Mouse (Mus musculus) MEL (cell line): ENCODE data around the gene Kcnb1. TPM values are rescaled to one million over a fixed set of nuclear protein-coding genes. Genes with fewer than 3 reads are reported as not detected.

ENCODE experiments used
- DNase-seq: peaks from one replicate; pipeline ENCODE4 v3.0.0; 2011; ENCODE audit warnings: low read depth, low spot score
- H3K27ac ChIP-seq: 2 replicates; pipeline ENCODE4 v1.5.1; 2012; ENCODE audit warnings: low read depth, mild to moderate bottlenecking, control low read depth, low read length, moderate library complexity; ENCODE audit not compliant: control insufficient read depth
- H3K27me3 ChIP-seq, 2 experiments: fragments of 150-350 bp in 1 of 2; sonication (generic) in 1 of 2; 2 replicates each; pipeline ENCODE4 v1.6.1; 2012; ENCODE audit warnings: low read length in 2 of 2, mild to moderate bottlenecking in 2 of 2, improper control_type of control experiment in 1 of 2, moderate library complexity in 1 of 2; ENCODE audit not compliant: insufficient read depth in 2 of 2, control insufficient read depth in 1 of 2
- H3K36me3 ChIP-seq, 2 experiments: 2 replicates each; pipeline ENCODE4 v1.6.1; 2012 to 2014; ENCODE audit warnings: low read length in 2 of 2, improper control_type of control experiment in 1 of 2, inconsistent platforms in 1 of 2, mild to moderate bottlenecking in 1 of 2; ENCODE audit not compliant: insufficient read depth in 2 of 2, control insufficient read depth in 1 of 2
- H3K4me1 ChIP-seq, 2 experiments: fragments of 150-350 bp in 1 of 2; sonication (generic) in 1 of 2; 2 replicates each; pipeline ENCODE4 v1.6.1; 2012; ENCODE audit warnings: low read length in 2 of 2, improper control_type of control experiment in 1 of 2, mild to moderate bottlenecking in 1 of 2; ENCODE audit not compliant: insufficient read depth in 2 of 2, control insufficient read depth in 1 of 2
- H3K4me3 ChIP-seq, 2 experiments: fragments of 150-350 bp in 1 of 2; sonication (generic) in 1 of 2; 2 replicates each; pipeline ENCODE4 v1.5.1; 2012; ENCODE audit warnings: low read depth in 2 of 2, low read length in 2 of 2, mild to moderate bottlenecking in 2 of 2, moderate library complexity in 2 of 2, control low read depth in 1 of 2, improper control_type of control experiment in 1 of 2; ENCODE audit not compliant: control insufficient read depth in 1 of 2, insufficient read depth in 1 of 2
- H3K79me2 ChIP-seq: 2 replicates; pipeline ENCODE4 v1.6.1; 2012; ENCODE audit warnings: mild to moderate bottlenecking, low read length, moderate library complexity; ENCODE audit not compliant: control insufficient read depth, poor library complexity, insufficient read depth
- H3K9ac ChIP-seq: 2 replicates; pipeline ENCODE4 v1.6.1; 2012; ENCODE audit warnings: low read depth, mild to moderate bottlenecking, control low read depth, low read length, moderate library complexity; ENCODE audit not compliant: control insufficient read depth, poor library complexity, severe bottlenecking
- H3K9me3 ChIP-seq: fragments of 150-350 bp; sonication (generic); replicated peaks from 2 replicates; pipeline ENCODE4 v1.6.1; 2012; ENCODE audit warnings: mild to moderate bottlenecking, low read length, improper control_type of control experiment, moderate library complexity; ENCODE audit not compliant: insufficient read depth
- BHLHE40 ChIP-seq: IDR thresholded peaks from 2 replicates; pipeline ENCODE4 v1.6.1; 2012; ENCODE audit warnings: low read depth, mild to moderate bottlenecking, inconsistent platforms, low read length, improper control_type of control experiment, borderline replicate concordance
- CHD2 ChIP-seq: IDR thresholded peaks from 2 replicates; pipeline ENCODE4 v1.6.1; 2011; ENCODE audit warnings: low read length, improper control_type of control experiment
- CTCF ChIP-seq, 3 experiments: IDR thresholded peaks in 2 of 3; conservative IDR thresholded peaks in 1 of 3; 2 replicates each; pipeline ENCODE4 v1.5.1; 2011 to 2012; ENCODE audit warnings: low read length in 3 of 3, low read depth in 2 of 3, mild to moderate bottlenecking in 2 of 3, improper control_type of control experiment in 1 of 3, inconsistent platforms in 1 of 3, mixed read lengths in 1 of 3, moderate library complexity in 1 of 3; ENCODE audit not compliant: control insufficient read depth in 1 of 3, insufficient read depth in 1 of 3, poor library complexity in 1 of 3, severe bottlenecking in 1 of 3
- E2F4 ChIP-seq: IDR thresholded peaks from 2 replicates; pipeline ENCODE4 v1.6.1; 2011; ENCODE audit warnings: low read depth, low read length, improper control_type of control experiment, borderline replicate concordance
- ELF1 ChIP-seq: IDR thresholded peaks from 2 replicates; pipeline ENCODE4 v1.6.1; 2014; ENCODE audit warnings: low read depth, mild to moderate bottlenecking, inconsistent platforms, low read length, improper control_type of control experiment, moderate library complexity
- EP300 ChIP-seq, 2 experiments: IDR thresholded peaks; 2 replicates each; pipeline ENCODE4 v1.6.1; 2011; ENCODE audit warnings: improper control_type of control experiment in 2 of 2, low read length in 2 of 2, low read depth in 1 of 2, mild to moderate bottlenecking in 1 of 2
- GABPA ChIP-seq: IDR thresholded peaks from 2 replicates; pipeline ENCODE4 v1.6.1; 2012; ENCODE audit warnings: low read depth, mild to moderate bottlenecking, inconsistent platforms, low read length, improper control_type of control experiment, moderate library complexity
- GATA1 ChIP-seq: IDR thresholded peaks from 2 replicates; pipeline ENCODE4 v1.6.1; 2011; ENCODE audit warnings: low read depth, low read length, improper control_type of control experiment
- KAT2A ChIP-seq: conservative IDR thresholded peaks from 2 replicates; pipeline ENCODE4 v1.6.1; 2012; ENCODE audit warnings: low read depth, low read length, improper control_type of control experiment, inconsistent platforms
- MAFK ChIP-seq: IDR thresholded peaks from 2 replicates; pipeline ENCODE4 v1.6.1; 2011; ENCODE audit warnings: low read depth, mild to moderate bottlenecking, low read length, improper control_type of control experiment, borderline replicate concordance
- MAX ChIP-seq: IDR thresholded peaks from 2 replicates; pipeline ENCODE4 v1.6.1; 2011; ENCODE audit warnings: low read length, improper control_type of control experiment
- NRF1 ChIP-seq: IDR thresholded peaks from 2 replicates; pipeline ENCODE4 v1.6.1; 2014; ENCODE audit warnings: low read depth, mild to moderate bottlenecking, inconsistent platforms, low read length, improper control_type of control experiment, moderate library complexity; ENCODE audit not compliant: poor library complexity, insufficient read depth, severe bottlenecking
- POLR2A ChIP-seq, 2 experiments: IDR thresholded peaks; 2 replicates each; pipeline ENCODE4 v1.6.1; 2011 to 2012; ENCODE audit warnings: low read length in 2 of 2, mild to moderate bottlenecking in 2 of 2, control low read depth in 1 of 2, improper control_type of control experiment in 1 of 2, low read depth in 1 of 2, moderate library complexity in 1 of 2; ENCODE audit not compliant: control insufficient read depth in 1 of 2, insufficient read depth in 1 of 2, poor library complexity in 1 of 2
- POLR2AphosphoS2 ChIP-seq: IDR thresholded peaks from 2 replicates; pipeline ENCODE4 v1.6.1; 2011; ENCODE audit warnings: low read length, improper control_type of control experiment
- RCOR1 ChIP-seq: IDR thresholded peaks from 2 replicates; pipeline ENCODE4 v1.6.1; 2012; ENCODE audit warnings: low read depth, mild to moderate bottlenecking, inconsistent platforms, low read length, improper control_type of control experiment
- SIN3A ChIP-seq: IDR thresholded peaks from 2 replicates; pipeline ENCODE4 v1.6.1; 2012; ENCODE audit warnings: low read length, improper control_type of control experiment, inconsistent platforms
- SMC3 ChIP-seq: IDR thresholded peaks from 2 replicates; pipeline ENCODE4 v1.6.1; 2011; ENCODE audit warnings: low read depth, low read length, improper control_type of control experiment
- TAL1 ChIP-seq: IDR thresholded peaks from 2 replicates; pipeline ENCODE4 v1.6.1; 2012; ENCODE audit warnings: mild to moderate bottlenecking, inconsistent platforms, low read length, moderate library complexity, mixed read lengths
- TCF12 ChIP-seq: IDR thresholded peaks from 2 replicates; pipeline ENCODE4 v1.6.1; 2014; ENCODE audit warnings: low read depth, mild to moderate bottlenecking, inconsistent platforms, low read length, improper control_type of control experiment, moderate library complexity
- UBTF ChIP-seq: IDR thresholded peaks from 2 replicates; pipeline ENCODE4 v1.6.1; 2012; ENCODE audit warnings: low read depth, mild to moderate bottlenecking, inconsistent platforms, low read length, improper control_type of control experiment, moderate library complexity, borderline replicate concordance; ENCODE audit not compliant: insufficient read depth
- ZC3H11A ChIP-seq: IDR thresholded peaks from 2 replicates; pipeline ENCODE4 v1.6.1; 2012; ENCODE audit warnings: low read depth, mild to moderate bottlenecking, inconsistent platforms, low read length, improper control_type of control experiment
- ZMIZ1 ChIP-seq: IDR thresholded peaks from 2 replicates; pipeline ENCODE4 v1.6.1; 2012; ENCODE audit warnings: low read depth, mild to moderate bottlenecking, inconsistent platforms, low read length, improper control_type of control experiment, moderate library complexity
- ZNF384 ChIP-seq: IDR thresholded peaks from 2 replicates; pipeline ENCODE4 v1.6.1; 2012; ENCODE audit warnings: low read depth, mild to moderate bottlenecking, inconsistent platforms, low read length, improper control_type of control experiment
- polyA plus RNA-seq, 2 experiments: library from polyadenylated mRNA; stranded (reverse) in 1 of 2; unstranded in 1 of 2; fragments of >175 nt in 1 of 2; fragments of >200 nt in 1 of 2; gene quantifications; 2 replicates each; pipeline versions ENCODE4 v1.2.1 to v1.2.4; 2012; ENCODE audit warnings: low replicate concordance in 2 of 2, low read depth in 1 of 2; ENCODE audit not compliant: insufficient read length in 2 of 2, insufficient read depth in 1 of 2, missing spikeins in 1 of 2
- total RNA-seq: library from RNA; depleted of rRNA; stranded (reverse); fragments of 300-350 nt; gene quantifications from 2 replicates; pipeline ENCODE4 v1.2.3, GENCODE M21; 2012

Kcnb1 gene
- total and polyA plus RNA-seq, 3 experiments = 0.39 to 3.6 TPM; not detected in 1

DNA sequence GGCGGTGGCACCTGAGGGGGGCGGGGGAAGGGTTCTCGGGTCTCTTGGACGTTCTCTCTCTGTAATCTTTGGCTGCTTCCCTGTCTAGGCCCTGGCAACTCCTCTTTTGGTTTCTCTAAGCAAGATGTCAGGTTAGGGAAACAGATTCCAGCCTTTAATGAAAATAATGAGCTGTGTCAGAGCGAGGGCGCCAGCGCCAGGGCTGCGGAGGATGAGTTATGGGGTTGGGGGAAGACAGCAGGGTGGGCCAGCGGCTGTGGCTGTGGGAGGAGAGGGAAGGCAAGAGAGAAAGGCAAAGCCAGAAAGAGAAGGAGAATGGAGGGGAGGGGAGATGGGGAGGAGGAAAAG is 60.4 kb downstream of the Kcnb1 start:
- H3K79me2 ChIP-seq = no peaks in the 10 kb centered on the region
- H3K4me1 ChIP-seq = peaks cover 0 to 19% of the 10 kb centered on the region in 2 experiments; a peak in 2 of 4 replicates
- peak overlapping the region in 1 of 2 experiments; percentile 22; a peak in 1 of 4 replicates for H3K4me3 ChIP-seq
- no peak for DNase-seq
- H3K27ac ChIP-seq = no peak overlapping the region
- H3K9ac ChIP-seq = peak overlapping the region; percentile 17; the same call in 1 of the 2 replicates
- TF ChIP-seq TAL1 (no peak), CTCF (IDR thresholded peaks at IDR 0.05 in 2 of 3, conservative IDR thresholded peaks at IDR 0.05 in 1 of 3; ENCODE audit: control insufficient read depth in 1 of 3, insufficient read depth in 1 of 3, low read depth in 2 of 3, low read length in 3 of 3, poor library complexity in 1 of 3, severe bottlenecking in 1 of 3) (no peak), ZNF384 (no peak), GATA1 (no peak), ELF1 (no peak), POLR2AphosphoS2 (no peak), KAT2A (no peak), GABPA (no peak), TCF12 (no peak), BHLHE40 (no peak), MAFK (no peak), MAX (no peak), E2F4 (no peak), RCOR1 (no peak), SMC3 (no peak), SIN3A (no peak), CHD2 (no peak), POLR2A (IDR thresholded peaks at IDR 0.05; ENCODE audit: control insufficient read depth in 1 of 2, insufficient read depth in 1 of 2, low read depth in 1 of 2, low read length in 2 of 2, poor library complexity in 1 of 2) (no peak), ZC3H11A (no peak), ZMIZ1 (no peak)
- no peaks in the 10 kb centered on the region for H3K9me3 ChIP-seq
- no peaks in the 10 kb centered on the region for H3K27me3 ChIP-seq
- no peaks in the 10 kb centered on the region; a peak in 1 of 4 replicates for H3K36me3 ChIP-seq

DNA sequence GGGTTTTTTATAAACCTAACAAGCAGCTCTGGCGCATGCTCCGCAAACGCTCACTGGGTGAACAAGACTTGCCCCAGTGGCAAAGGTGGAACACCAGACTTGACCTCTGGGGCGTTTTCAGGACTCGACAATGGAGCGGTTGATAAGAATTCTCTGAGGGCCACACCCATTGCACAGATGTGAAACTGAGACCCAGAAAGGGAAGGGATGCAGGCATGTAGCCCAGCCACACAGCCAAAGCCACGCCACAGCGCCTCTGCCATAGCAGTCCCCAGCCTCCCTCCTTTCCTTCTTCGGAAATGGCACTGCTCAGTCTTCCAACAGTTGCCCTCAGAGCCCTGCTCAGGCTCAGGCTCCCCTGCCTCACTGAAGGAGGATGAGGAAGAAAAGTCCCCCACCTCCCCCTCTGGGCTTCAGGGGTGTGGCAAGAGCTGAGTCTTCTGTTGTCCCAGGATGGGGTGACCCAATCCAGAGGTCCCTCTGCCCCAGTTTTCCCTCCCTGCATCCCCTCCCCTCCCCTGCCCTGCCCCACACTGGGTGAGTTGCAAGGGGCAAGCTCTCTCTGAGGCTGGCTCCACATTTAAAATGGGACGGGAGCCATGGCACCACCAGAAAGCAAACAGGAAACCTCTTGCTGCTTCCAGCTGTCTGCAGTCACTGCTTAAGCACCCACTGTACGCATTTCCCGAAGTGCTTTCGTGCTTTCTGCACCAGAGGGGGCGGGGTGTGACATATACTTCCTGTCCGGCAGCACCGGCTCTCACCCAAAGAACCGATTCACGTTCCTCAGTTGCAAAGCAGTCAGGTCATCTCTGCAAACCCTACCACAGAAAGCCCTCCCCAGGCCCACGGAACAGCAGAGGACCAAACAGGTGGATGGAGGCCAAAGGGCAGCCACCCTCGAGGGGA is 61.0 kb downstream of the Kcnb1 start:
- Histone ChIP-seq H3K4me1 (peaks cover 0 to 16% of the 10 kb centered on the region in 2 experiments; a peak in 2 of 4 replicates), H3K9me3 (no peaks in the 10 kb centered on the region), H3K36me3 (no peaks in the 10 kb centered on the region; a peak in 1 of 4 replicates), H3K79me2 (no peaks in the 10 kb centered on the region), H3K27ac (no peak overlapping the region), H3K4me3 (peak overlapping the region; percentile 19 to 22; a peak in 2 of 4 replicates), H3K27me3 (no peaks in the 10 kb centered on the region), H3K9ac (peak overlapping the region; percentile 17; the same call in 1 of the 2 replicates)
- DNase-seq = peak; percentile 17
- TF ChIP-seq UBTF (no peak), RCOR1 (no peak), POLR2AphosphoS2 (no peak), NRF1 (no peak), ZNF384 (no peak), EP300 (IDR thresholded peaks at IDR 0.05; ENCODE audit: low read depth in 1 of 2, low read length in 2 of 2) (no peak), SMC3 (no peak), KAT2A (no peak)
